Mouse (Mus musculus) neural tube, embryonic 12.5 days (tissue): ENCODE data around the gene Gpr176. TPM values are rescaled to one million over a fixed set of nuclear protein-coding genes. Genes with fewer than 3 reads are reported as not detected.

ENCODE experiments used
- ATAC-seq: fragments of 200-750 bp; cut with Nextera tagmentation; 2 replicates; pipeline ENCODE4 v1.8.0; 2017; ENCODE audit warnings: low read depth, mild to moderate bottlenecking, moderate TSS enrichment, moderate library complexity; ENCODE audit not compliant: low FRiP score
- H3K27ac ChIP-seq: fragments of 300-500 bp; sonication (generic); 2 replicates; pipeline ENCODE4 v1.5.1; 2016
- H3K27me3 ChIP-seq: fragments of 300-500 bp; sonication (generic); replicated peaks from 2 replicates; pipeline ENCODE4 v1.6.1; 2016; ENCODE audit warnings: mild to moderate bottlenecking
- H3K36me3 ChIP-seq: fragments of 300-500 bp; sonication (generic); 2 replicates; pipeline ENCODE4 v1.6.1; 2016; ENCODE audit warnings: mild to moderate bottlenecking
- H3K4me1 ChIP-seq: fragments of 300-500 bp; sonication (generic); 2 replicates; pipeline ENCODE4 v1.6.1; 2016
- H3K4me2 ChIP-seq: fragments of 300-500 bp; sonication (generic); replicated peaks from 2 replicates; pipeline ENCODE4 v1.6.1; 2016; ENCODE audit warnings: mild to moderate bottlenecking
- H3K4me3 ChIP-seq: fragments of 300-500 bp; sonication (generic); 2 replicates; pipeline ENCODE4 v1.5.1; 2016
- H3K9ac ChIP-seq: fragments of 300-500 bp; sonication (generic); 2 replicates; pipeline ENCODE4 v1.6.1; 2016; ENCODE audit warnings: mild to moderate bottlenecking
- H3K9me3 ChIP-seq: fragments of 300-500 bp; sonication (generic); 2 replicates; pipeline ENCODE4 v1.6.1; 2016; ENCODE audit warnings: mild to moderate bottlenecking
- WGBS: fragments of 180-500 bp; shearing (Covaris S2); methylation state at CpG from one replicate; pipeline ENCODE4 v1.1.7; 2016; 5-methylcytosine and 5-hydroxymethylcytosine counted together
- polyA plus RNA-seq: library from polyadenylated mRNA; unstranded; fragments of >200 nt; fragmentation: Nextera tagmentation; extraction: Ambion mirVana; gene quantifications from 2 replicates; pipeline ENCODE4 v1.2.1, GENCODE M21; 2016

Gpr176 gene
- polyA plus RNA-seq, 1 experiment from 2014 or later: 2.3 TPM

- WGBS: 77% methylated on average over 12 of the region's 12 CpGs
- no peaks in the 10 kb centered on the region for H3K36me3 ChIP-seq
- no peak overlapping the region for H3K4me2 ChIP-seq
- H3K27me3 ChIP-seq: no peaks in the 10 kb centered on the region
- H3K9me3 ChIP-seq: no peaks in the 10 kb centered on the region
- no peak overlapping the region for H3K9ac ChIP-seq
- H3K4me3 ChIP-seq: no peak overlapping the region
- ATAC-seq: no peak
- H3K27ac ChIP-seq: no peak overlapping the region
- H3K4me1 ChIP-seq: peaks cover 11% of the 10 kb centered on the region; the same call in 1 of the 2 replicates
Measured at GRCm38 (mm10) chr2:118315656-118316402, 57.4 kb downstream of the Gpr176 start.

GRCm38 (mm10) chr2:118307561-118307960, 65.7 kb downstream of the Gpr176 start:
- Histone ChIP-seq H3K9ac (no peak overlapping the region), H3K27ac (no peak overlapping the region), H3K4me1 (no peaks in the 10 kb centered on the region), H3K36me3 (no peaks in the 10 kb centered on the region), H3K4me2 (no peak overlapping the region), H3K27me3 (no peaks in the 10 kb centered on the region), H3K9me3 (no peaks in the 10 kb centered on the region), H3K4me3 (no peak overlapping the region)
- no peak for ATAC-seq
- WGBS: 75% methylated on average over 8 of the region's 8 CpGs

GRCm38 (mm10) chr2:118306966-118307365, 66.3 kb downstream of the Gpr176 start:
- WGBS: 74% methylated on average over 2 of the region's 2 CpGs
- Histone ChIP-seq H3K4me3 (no peak overlapping the region), H3K9ac (no peak overlapping the region), H3K27ac (no peak overlapping the region), H3K4me2 (no peak overlapping the region), H3K4me1 (no peaks in the 10 kb centered on the region), H3K9me3 (no peaks in the 10 kb centered on the region), H3K27me3 (no peaks in the 10 kb centered on the region), H3K36me3 (no peaks in the 10 kb centered on the region)
- no peak for ATAC-seq

GRCm38 (mm10) chr2:118306522-118306895, 66.7 kb downstream of the Gpr176 start:
- no peak overlapping the region for H3K4me2 ChIP-seq
- no peaks in the 10 kb centered on the region for H3K4me1 ChIP-seq
- 21% methylated on average over 3 of the region's 3 CpGs for WGBS
- H3K36me3 ChIP-seq: no peaks in the 10 kb centered on the region
- no peaks in the 10 kb centered on the region for H3K27me3 ChIP-seq
- H3K9me3 ChIP-seq: no peaks in the 10 kb centered on the region
- no peak for ATAC-seq
- no peak overlapping the region for H3K27ac ChIP-seq
- no peak overlapping the region for H3K4me3 ChIP-seq
- H3K9ac ChIP-seq: no peak overlapping the region

DNA sequence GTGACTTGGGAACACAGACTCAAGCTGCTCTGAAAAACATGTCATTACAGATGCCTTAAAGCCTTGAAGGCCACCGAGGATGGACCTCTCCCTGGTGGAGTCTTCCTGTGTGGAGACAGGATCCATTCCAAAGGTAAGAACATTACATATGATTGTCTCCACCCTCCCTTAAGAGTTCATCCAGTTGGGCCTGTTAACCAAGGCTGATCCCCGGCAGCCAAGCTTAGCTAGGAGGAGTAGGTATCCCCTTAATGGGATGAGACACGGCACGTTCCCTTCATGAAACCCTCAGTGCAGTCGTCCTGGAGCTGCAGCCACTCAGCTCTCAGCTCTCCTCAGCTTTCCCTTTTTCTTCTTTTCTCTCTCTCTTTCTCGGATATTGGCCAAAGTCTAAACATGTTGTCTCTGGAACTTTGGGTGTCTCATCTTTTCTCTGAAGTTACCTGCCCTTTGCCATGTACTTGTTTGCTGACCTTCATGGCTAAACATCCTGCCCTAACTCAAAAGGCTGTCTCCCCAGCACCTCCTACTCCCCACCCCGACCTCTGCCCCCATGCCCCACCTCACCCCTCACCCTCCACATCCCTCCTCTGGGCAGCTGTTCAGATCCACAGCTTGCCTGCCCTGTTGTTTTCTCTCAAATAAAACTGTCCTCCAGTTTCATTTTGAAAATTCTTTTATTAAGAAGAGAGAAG, 67.2 kb downstream of the Gpr176 start:
- H3K27me3 ChIP-seq: no peaks in the 10 kb centered on the region
- H3K4me2 ChIP-seq: no peak overlapping the region
- no peaks in the 10 kb centered on the region for H3K4me1 ChIP-seq
- ATAC-seq: no peak
- H3K9ac ChIP-seq: no peak overlapping the region
- no peaks in the 10 kb centered on the region for H3K9me3 ChIP-seq
- H3K4me3 ChIP-seq: no peak overlapping the region
- no peak overlapping the region for H3K27ac ChIP-seq
- WGBS: 75% methylated on average over 7 of the region's 7 CpGs
- no peaks in the 10 kb centered on the region for H3K36me3 ChIP-seq

- H3K36me3 ChIP-seq: no peaks in the 10 kb centered on the region
- ATAC-seq: no peak
- no peak overlapping the region for H3K4me3 ChIP-seq
- no peak overlapping the region for H3K27ac ChIP-seq
- no peaks in the 10 kb centered on the region for H3K27me3 ChIP-seq
- 52% methylated on average over 4 of the region's 4 CpGs for WGBS
- H3K4me1 ChIP-seq: no peaks in the 10 kb centered on the region
- H3K9ac ChIP-seq: no peak overlapping the region
- H3K9me3 ChIP-seq: no peaks in the 10 kb centered on the region
- H3K4me2 ChIP-seq: no peak overlapping the region
Measured at GRCm38 (mm10) chr2:118303456-118303855, 69.8 kb downstream of the Gpr176 start.

- no peak overlapping the region for H3K4me2 ChIP-seq
- H3K27me3 ChIP-seq: no peaks in the 10 kb centered on the region
- no peak for ATAC-seq
- no peaks in the 10 kb centered on the region for H3K9me3 ChIP-seq
- 76% methylated on average over 2 of the region's 2 CpGs for WGBS
- H3K4me1 ChIP-seq: no peaks in the 10 kb centered on the region
- no peak overlapping the region for H3K9ac ChIP-seq
- no peak overlapping the region for H3K4me3 ChIP-seq
- no peaks in the 10 kb centered on the region for H3K36me3 ChIP-seq
- no peak overlapping the region for H3K27ac ChIP-seq
Measured at GRCm38 (mm10) chr2:118301656-118302055, 71.6 kb downstream of the Gpr176 start.

GRCm38 (mm10) chr2:118301041-118301545, 72.1 kb downstream of the Gpr176 start:
- H3K27ac ChIP-seq: no peak overlapping the region
- no peaks in the 10 kb centered on the region for H3K27me3 ChIP-seq
- H3K9me3 ChIP-seq: no peaks in the 10 kb centered on the region
- no peak overlapping the region for H3K9ac ChIP-seq
- no peak for ATAC-seq
- H3K4me2 ChIP-seq: no peak overlapping the region
- H3K4me3 ChIP-seq: no peak overlapping the region
- H3K36me3 ChIP-seq: no peaks in the 10 kb centered on the region
- no peaks in the 10 kb centered on the region for H3K4me1 ChIP-seq
- WGBS: 74% methylated on average over 8 of the region's 8 CpGs

DNA sequence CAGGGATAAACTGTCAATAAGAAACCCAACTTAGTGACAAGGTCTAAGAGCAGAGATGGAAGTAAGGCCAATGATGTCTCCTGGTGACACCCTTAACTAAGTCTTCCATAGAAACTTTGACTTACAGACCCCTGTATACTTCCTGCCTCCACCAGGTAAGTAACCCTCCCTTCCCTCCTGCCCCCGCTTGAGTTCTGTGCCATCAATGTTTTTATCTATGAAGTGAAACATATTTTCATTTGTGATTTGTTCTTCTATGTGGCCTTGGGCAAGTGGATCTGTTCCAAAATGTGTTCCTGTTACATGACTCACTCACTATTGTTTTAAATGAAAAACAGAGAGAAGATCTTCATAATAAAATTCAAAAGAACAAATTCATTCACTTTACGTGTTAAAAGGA, 73.2 kb downstream of the Gpr176 start:
- no peak overlapping the region for H3K4me3 ChIP-seq
- H3K4me2 ChIP-seq: no peak overlapping the region
- 91% methylated on average over 2 of the region's 2 CpGs for WGBS
- no peaks in the 10 kb centered on the region for H3K4me1 ChIP-seq
- H3K27me3 ChIP-seq: no peaks in the 10 kb centered on the region
- no peak overlapping the region for H3K27ac ChIP-seq
- no peak for ATAC-seq
- no peak overlapping the region for H3K9ac ChIP-seq
- H3K9me3 ChIP-seq: no peaks in the 10 kb centered on the region
- no peaks in the 10 kb centered on the region for H3K36me3 ChIP-seq

DNA sequence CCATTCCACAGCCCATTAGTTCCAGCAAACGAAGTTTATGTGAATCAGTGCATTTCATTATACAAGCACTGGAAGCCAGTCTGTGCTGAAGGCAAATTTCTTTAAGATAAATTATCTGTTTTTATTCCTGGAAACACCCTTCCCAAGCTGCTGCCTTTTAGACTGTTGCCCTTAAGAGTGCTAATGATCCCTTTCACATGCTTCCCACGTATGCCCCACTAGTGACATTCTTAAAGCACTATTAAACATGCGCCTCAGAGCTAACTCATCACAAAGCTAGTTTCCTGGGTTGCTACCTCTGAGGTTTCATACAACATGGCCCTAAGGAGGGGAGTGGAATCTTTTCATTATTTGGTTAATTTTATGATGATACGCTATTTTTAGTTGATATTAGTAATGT, 74.6 kb downstream of the Gpr176 start:
- Histone ChIP-seq H3K27ac (no peak overlapping the region), H3K27me3 (no peaks in the 10 kb centered on the region), H3K9me3 (no peaks in the 10 kb centered on the region), H3K4me2 (no peak overlapping the region), H3K4me1 (no peaks in the 10 kb centered on the region), H3K4me3 (no peak overlapping the region), H3K36me3 (no peaks in the 10 kb centered on the region), H3K9ac (no peak overlapping the region)
- WGBS: 48% methylated on average over 4 of the region's 4 CpGs
- ATAC-seq: no peak

DNA sequence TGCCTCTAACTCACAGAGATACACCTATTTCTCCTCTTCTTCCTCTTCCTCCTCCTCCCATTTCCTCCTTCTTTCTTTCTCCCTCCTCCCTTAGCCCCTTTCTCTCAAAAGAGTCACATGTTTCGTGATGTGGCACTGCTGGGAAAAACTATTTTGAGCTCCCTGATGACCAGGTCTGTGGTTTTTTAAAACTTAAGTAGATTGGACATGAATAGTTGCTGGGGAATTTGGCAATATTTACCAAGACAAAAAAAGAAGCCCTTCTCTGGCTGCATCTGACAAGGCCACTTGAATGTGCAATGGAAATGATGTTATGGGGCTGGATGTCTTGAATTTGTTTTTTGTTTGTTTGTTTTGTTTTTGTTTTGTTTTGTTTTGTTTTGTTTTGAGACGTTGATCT, 75.3 kb downstream of the Gpr176 start:
- Histone ChIP-seq H3K4me1 (no peaks in the 10 kb centered on the region), H3K4me2 (no peak overlapping the region), H3K36me3 (no peaks in the 10 kb centered on the region), H3K9ac (no peak overlapping the region), H3K27ac (no peak overlapping the region), H3K4me3 (no peak overlapping the region), H3K9me3 (no peaks in the 10 kb centered on the region), H3K27me3 (no peaks in the 10 kb centered on the region)
- no peak for ATAC-seq
- WGBS: 81% methylated on average over 2 of the region's 2 CpGs

DNA sequence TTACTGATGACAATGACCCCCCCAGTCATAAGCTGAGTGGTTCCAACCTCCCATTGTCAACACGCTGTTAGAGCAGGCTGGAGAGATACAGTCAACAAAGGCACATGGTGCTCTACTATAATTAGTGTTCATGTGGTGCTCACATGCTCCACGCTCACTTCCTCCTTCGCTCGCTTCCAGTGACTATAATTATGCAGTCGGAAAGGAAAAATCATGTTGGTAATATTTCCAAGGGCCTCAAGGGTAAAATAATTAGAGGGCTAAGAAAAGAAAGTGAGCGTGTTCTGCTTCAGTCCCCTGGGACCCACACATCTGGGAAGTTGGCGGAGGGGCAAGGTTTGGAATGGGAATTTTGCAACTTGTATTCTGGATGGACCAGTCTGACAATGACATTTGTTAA, 77.7 kb downstream of the Gpr176 start:
- 81% methylated on average over 7 of the region's 7 CpGs for WGBS
- Histone ChIP-seq H3K4me3 (no peak overlapping the region), H3K4me2 (no peak overlapping the region), H3K9ac (no peak overlapping the region), H3K27ac (no peak overlapping the region), H3K4me1 (no peaks in the 10 kb centered on the region), H3K27me3 (no peaks in the 10 kb centered on the region), H3K9me3 (no peaks in the 10 kb centered on the region), H3K36me3 (no peaks in the 10 kb centered on the region)
- ATAC-seq: no peak

DNA sequence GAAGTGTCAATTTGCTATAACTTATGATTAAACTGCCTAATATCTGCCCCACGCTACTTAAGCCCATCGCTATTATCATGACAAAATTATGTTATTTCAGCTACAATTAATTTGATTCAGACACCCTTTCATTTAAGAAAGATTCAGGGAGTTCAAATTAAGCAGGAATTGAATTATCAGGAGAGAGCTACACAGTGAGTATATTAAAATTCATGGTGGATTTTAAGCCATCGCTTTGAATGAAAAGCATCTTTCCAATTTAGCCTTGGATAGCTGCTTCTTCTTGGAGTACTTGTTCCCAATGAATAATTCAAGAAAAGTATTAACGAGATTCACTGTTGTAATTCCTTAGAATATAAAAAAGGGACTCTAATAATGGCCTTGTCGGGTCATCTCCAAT, 79.6 kb downstream of the Gpr176 start:
- WGBS: 79% methylated on average over 5 of the region's 5 CpGs
- Histone ChIP-seq H3K9me3 (no peaks in the 10 kb centered on the region), H3K4me1 (no peaks in the 10 kb centered on the region), H3K27me3 (no peaks in the 10 kb centered on the region), H3K4me2 (no peak overlapping the region), H3K4me3 (no peak overlapping the region), H3K9ac (no peak overlapping the region), H3K36me3 (no peaks in the 10 kb centered on the region), H3K27ac (no peak overlapping the region)
- ATAC-seq: no peak
